Mouse (Mus musculus): Measurements from ENCODE around the gene Sbds.

Gene Sbds

DNA sequence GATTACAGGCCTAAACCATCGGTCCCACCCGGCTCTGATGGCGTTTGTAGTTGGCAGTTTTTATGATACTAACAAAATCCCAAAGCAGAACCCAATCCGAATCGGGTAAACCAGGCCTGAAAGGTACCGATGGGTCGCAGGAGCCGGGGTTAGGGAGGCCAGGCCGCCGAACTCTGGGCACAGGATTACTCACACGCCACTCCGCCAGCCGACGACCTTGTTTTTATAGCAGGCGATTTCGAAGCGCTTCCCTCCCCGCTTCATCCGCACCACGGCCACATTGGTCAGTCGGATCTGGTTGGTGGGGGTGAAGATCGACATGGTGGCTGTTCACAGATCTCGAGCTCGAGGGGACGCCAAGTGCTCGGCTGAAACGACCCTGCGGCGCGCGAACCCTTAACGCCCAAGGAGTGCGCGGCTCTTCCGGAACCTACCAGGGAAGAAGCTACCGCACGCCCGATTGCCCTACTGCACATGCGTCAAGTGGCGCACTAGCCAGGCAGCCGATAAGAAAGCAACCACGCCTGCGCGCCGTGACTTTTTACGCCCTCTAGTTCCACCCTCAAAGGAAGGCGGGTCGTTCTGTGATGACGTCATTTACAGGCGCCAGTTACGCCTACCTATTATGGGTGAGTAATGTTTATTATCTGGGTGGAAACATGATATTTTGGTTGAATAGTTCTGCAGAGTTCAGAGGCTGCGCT, at the start of gene Sbds, which contains the start of gene Tyw1:
Sbds (minus strand) TSS at position 514 of the 704 bp plus-strand sequence.
Tyw1 (plus strand) TSS at position 603 of the 704 bp plus-strand sequence.
- DNase-seq: peak; percentile 99

DNA sequence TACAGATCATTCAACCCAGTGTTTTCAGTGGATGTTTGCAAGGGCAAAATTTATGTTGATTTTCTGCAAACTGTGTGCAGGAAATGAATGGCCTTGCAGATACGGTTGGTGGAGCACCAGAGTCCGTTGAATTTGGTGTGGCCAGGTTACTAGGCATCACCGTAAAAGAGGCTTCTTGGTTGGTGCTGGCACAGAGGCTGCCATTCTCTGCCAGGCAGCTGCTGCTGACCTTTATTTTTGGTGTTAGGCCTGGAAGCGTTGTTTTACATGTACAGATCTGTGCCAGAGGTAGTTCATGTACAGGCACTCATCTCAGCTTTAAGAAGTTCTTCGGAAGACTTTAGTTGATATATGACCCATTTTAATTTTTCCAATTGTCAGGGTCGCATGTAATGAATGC, 48.3 kb upstream of the Sbds start:
- DNase-seq: no peak

DNA sequence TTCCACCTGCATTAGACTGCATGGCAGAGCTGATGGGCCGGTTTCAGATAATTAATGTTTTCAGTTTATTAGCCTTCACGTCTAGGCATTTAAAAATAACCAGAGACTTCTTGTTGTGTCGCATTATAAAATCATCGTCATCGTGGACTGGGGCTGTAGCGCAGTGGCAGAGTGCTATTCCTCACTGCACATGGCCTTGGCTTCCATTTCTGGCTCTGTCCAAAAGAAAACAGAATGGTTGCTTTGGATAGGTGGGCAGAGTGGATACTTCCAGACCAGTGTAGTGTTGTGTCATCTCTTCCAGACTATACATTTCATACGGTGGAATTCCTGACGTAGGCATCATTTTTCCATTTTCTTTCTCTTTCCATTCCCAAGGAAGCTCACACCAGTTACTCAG, 44.2 kb upstream of the Sbds start:
- DNase-seq: no peak

DNA sequence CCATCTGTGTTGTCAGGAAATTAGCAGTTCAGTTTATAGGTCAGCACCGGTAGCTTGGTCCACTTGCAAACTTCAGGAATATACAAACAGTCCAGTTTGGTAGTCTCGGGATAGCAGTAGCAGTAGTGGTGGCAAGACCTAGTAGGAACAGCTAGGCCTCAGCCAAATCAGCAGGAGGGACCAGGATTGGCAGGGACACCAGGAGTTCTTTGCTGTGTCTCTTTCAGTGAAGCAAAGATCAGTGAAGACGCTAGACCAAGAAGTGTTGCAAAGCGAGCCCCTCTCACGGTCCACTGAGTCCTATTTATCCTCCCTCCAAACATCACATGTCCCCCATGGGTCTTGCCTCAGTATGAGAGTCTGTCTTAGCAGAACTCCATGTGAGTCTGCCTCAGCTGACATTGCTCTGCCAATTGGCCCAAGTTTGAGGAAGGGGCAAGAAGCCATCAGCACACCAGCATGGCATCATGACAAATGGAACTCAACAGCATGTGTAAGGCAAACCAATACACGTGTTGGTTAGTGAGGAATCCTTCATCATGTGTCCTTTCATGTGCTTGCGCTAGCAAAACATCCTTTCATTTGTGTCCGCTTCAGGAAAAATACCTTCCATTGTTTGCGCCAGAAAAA, 43.6 kb upstream of the Sbds start:
- no peak for DNase-seq

DNA sequence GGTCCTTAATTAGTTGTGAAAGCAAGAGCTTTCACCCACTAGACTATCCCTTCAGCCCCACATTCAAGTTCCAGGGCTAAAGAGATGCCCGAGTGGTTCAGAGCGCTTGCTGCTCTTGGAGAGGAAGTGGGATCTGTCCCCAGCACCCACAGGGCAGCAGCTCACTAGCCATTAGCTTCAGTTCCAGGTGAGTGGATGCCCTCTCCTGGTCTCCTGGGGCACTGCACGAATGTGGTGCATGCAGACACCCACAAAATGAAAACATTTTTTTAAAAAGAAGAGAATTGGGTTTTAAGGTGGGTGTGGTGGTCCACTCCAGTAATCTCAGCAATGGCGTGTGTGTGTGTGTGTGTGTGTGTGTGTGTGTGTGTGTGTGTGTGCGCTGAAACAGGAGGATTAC, 40.7 kb upstream of the Sbds start:
- DNase-seq: no peak

DNA sequence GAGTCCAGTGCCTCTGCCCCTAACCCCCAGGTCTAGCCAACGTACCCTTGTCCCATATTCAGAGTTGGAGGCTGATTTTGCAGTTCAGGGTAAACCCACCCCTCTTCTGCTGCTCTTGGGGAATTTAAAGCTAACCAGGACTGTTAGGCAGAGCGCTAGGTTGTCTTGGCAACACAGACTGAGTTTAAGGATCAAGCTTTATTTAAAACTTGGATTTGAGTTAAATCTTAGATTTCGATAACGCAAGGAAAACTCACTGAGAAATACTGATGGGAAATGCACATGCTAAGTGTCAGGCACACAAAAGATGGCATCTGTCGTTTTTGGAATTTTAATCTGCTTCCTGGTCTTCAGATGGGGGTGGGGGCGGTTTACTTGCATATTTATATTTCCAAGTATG, 39.3 kb upstream of the Sbds start:
- no peak for DNase-seq

DNA sequence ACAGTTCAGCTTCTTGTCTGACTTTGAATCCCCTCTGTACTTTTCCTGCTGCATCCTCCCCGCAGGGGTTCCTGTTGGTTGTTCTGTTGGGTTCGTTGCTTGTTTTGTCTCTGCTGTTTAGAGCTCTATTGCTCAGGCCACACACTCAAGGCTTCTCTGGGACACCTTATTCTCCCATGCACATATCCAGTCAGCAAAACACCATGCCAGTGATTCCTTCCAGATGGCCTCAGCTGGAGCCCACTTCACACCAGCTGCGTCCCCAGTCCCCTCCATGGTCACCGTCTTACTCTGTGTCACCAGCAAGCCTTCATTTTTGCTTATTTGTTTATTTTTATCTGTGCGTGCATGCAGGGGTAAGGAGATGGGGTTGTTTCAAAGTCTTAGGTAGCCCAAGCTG, 38.6 kb upstream of the Sbds start:
- DNase-seq: no peak

DNA sequence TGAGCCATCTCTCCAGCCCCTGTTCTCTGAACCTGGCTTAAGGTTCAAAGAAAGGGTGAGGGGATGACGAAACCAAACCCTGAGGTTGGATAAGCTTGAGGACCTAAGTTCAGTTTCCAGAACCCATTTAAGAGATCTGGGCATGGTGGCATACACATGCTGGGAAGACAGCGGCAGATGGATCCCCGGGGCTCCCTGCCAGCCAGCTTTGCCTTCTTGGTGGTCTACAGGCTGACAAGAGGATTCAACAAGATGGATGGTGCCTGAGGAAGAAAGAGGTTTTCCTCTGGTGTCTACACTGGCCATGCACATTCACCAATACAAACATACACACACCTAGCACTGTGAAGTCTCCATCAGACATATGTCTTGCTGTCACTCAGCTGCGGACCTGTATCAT, 37.6 kb upstream of the Sbds start:
- DNase-seq: no peak

DNA sequence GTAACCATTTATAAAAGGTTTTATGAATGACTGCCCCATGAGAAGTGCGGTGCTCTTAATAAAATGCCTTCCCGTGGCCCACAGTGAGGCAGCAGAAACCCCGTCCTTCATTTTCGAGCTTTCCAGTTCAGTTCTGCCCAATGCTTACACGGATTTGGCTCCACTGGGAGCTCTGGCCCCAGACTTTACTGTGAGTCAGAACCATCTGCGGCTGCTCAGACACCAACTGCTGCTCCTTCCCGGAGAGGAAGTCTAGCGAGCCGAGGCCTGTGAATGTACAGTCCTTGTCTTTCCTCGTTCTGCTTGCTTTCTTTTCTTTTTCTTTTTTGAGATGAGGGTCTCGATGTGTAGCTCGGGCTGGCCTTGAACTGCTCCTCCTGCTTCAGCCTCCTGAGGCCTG, 35.4 kb upstream of the Sbds start:
- DNase-seq: no peak

DNA sequence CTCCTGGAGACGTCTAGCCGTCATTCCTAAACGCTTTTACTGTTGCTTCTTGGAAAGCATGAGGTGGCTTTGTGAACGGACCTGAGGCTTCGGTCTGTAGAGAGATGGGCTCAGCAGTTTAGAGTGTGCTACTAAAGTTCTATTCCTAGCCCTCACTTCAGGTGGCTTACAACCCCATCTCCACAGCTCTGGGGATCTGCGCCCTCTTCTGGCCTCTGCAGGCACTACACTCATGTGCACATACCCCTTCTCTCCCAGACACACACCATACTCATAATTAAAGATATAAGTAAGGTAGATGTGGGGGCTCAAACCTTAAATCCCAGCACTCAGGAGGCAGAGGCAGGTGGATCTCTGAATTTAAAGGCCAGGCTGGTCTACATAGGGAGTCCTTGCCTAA, 34.9 kb upstream of the Sbds start:
- DNase-seq: no peak

DNA sequence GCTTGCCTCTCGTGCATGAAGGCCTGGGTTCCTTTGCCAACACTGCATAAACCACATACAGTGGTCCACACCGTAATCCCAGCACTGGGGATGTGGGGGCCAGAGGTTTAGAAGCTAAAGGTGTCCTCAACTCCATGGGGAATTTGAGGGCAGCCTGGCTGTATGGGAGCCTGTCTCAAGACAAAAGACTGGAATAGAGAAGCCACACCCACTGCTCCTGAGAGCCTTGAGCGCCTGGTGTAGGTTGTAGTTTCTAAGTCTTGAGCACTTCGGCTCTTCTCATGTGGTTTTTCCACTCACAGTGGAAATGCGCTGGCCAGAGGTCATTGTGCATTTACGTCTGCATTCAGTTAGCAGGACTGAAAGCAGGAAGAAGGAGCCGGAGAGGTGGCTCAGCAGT, 32.8 kb upstream of the Sbds start:
- no peak for DNase-seq

DNA sequence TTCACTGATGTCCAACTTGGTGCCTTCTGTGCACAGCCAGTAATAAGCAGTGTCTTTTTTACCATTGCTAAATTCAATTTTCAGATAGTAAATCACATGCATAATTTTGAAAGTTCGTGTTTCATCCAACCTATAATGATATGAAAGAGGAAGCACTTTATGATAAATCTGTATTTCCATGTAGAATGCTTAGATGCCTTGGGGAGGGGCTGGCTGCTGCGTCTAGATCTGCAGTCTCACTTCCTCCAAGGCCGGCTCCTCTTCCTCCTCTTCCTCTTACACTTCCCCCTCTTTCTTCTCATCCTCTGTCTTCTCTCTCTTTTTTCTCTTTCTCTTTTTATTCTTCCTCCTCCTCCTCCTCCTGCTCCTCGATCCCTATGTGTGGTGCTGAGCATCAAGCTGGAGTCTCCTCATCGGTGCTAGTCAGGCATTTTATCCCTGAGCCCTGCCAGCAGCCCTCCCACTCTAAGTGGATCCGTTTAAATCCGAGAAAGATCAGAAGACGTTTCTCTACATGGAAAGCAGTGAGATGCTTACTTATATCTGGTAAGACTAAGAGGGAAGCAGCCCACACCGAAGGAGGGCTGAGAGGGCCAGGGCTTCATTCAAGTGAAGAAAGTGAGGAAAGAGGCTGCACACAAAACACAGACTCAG, 27.9 kb upstream of the Sbds start:
- DNase-seq: no peak

DNA sequence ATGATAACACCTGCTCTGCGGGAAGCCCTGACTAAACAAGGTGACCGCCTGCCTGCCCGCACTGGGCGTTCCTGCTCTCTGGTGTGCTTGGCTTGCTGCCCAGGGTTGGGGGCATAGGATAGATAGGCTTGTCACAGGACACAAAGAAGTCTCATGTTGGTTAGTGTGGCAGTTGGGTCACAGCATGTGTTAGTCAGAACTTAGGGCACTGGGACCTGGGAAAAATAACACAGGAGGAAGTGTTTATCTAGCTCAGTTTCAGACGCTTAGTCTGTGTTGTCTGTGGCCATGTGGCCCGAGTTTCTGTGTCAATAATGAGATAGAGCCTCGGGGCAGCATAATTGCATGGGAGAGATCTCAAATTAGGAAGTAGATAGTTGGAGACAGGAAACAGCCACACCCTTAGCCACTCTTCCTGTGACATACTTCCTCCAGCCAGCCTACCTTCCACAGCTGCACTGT, 22.7 kb upstream of the Sbds start:
- DNase-seq: no peak

DNA sequence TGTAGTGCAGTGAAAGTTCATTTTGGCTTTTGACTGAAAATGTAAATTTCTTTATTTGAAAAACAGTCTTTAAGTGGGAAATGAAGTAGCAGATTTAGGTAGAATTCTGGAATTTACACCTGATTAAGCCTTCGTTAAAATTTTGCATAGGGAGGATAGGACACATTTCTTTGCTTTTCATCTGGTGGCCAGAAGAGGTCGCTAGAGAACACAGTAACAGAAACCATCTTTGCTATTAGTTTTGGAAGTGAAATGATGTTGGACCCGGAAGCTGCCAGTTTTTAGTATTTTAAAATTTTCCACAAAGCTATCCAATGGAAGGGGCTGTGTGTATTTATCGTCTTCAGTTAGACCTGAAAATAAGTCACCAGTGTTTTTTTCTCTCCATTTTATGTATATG, 20.2 kb upstream of the Sbds start:
- peak; percentile 60 for DNase-seq

DNA sequence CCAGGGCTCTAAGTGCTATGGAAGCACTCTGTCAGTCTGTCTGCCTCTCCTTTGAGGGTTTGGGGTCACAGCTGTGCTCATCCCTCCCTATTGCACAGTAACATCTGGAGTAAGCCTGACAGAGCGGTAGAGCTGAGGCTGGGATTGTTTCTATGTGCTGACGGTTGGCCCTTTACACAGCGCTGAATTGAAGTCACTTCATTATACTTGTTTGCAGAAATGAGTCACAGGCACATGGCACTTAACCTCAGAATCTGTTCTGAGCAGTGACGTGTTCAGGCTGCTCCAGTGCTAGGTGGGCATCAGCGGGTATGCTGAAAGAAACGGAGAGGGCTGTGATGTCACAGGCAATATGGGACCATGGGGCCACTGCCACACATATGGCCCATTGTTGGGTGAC, 17.7 kb upstream of the Sbds start:
- no peak for DNase-seq

DNA sequence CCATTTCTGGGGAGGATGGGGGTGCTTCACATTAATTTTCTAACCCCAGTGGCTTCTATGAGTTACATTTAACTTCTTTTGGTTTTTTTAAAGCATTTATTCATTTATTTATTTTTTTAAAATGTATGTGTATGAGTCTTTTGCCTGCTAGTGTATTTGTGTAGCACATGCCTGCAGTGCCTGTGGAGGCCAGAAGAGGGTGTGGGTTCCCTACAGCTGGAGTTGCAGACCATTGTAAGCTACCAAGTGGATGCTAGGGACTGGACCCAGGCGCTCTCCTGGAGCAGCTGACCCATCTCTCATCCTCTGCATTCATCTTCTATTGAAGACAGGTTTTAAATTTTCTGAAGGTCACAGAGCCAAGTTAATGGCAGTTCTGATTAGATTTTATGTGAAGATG, 17.0 kb upstream of the Sbds start:
- DNase-seq: no peak

DNA sequence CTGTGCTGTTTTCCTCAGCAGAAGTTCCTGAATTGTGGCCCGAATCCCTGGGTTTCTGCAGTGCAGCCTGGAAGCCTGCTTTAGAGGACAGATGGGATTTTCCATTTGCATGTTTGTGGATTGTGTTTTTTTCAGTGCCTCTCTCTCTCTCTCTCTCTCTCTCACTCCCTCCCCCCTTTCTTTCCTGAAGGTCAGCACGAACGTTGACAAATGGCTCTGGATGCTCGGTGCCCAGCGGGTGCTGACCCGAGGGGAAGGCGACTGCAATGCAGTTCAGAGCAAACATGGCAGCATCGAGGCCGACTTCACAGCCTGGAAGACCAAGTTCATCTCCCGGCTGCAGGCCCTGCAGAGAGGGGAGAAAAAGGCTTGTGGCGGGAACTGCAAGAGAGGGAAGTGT, 13.6 kb upstream of the Sbds start:
- DNase-seq: no peak

DNA sequence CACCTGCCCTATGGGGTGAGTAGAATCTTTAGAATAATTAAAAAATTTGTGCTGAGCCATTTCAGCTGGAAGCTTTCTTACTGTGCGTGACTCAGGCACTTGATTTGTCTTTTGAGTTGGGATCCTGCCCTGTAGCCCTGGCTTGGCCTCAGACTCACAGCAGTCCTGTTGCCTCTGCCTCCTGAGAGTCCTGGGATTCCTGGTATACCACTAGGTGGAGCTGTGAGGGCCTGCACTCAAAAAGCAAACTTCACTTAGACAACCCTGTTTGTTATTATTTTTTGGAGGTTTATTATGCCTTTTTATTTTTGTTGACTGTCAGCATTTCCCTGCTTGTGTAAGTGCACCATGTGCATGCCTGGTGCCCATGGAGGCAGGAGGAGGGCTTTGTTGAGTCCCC, 12.0 kb upstream of the Sbds start:
- peak; percentile 42 for DNase-seq

DNA sequence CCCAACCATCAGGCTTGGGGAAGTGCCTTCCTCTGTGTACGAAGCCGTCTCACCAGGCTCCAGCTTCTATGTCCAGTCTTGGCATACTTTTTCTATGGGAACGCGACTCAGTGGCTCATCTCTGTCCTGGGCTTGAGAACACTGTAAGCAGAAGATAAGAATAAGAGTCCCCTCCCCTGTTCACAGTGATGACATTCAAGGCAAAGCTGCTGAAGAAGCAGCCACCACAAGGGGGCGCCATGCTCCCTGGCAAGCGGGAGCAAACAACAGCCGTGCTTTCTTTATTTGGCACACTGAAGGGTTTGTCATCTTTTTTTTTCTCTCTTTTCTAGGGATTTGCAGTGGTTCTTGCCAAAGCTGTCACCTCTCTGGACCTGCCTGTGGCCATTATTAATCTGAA, 11.3 kb upstream of the Sbds start:
- DNase-seq: peak; percentile 46

DNA sequence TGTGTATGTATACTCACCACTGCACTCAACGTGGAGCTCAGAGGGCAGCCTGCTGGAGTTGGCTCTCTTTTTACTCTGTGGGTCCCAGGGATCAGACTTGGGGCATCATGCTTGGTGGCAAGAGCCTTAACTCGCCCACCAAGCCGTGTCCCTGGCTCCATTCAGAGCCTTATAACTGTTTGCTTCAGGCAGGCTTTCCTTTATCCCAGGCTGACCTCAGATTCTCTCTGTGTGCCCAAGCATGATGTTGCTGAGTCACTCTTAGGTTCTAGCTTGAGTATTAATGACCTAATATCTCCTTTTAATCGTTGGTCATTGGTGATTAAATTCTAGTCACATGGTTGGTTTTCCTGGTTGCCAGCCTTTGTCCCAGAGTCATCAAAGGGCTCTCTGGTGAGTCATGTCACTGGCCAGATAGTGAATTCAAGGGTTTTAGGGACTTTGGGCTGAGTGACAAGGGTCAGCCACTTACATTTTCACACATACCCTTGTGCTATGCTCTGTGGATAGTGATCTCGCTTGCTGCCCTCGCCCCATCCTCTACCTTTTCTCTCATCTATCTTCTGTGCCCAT, 9.2 kb upstream of the Sbds start:
- DNase-seq: no peak

DNA sequence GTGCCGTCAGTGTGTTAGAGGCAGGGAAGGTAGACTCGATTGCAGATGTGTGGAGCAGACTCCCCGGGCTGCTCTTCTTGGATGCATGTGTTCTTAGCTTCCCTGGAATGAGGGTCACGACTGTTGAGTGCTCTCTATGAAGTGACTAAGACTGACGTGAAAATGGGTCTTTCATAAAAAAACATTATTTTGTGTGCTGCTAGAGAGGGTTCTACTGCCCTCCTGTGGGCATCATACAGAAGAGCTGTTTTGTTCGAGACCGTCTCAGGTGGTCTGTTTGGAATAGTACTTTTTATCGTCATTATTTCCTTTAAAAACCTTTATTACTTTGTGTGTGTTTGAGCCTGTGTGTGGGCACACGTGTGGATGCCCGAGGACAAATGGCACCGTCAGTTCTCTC, 8.1 kb upstream of the Sbds start:
- DNase-seq: no peak

DNA sequence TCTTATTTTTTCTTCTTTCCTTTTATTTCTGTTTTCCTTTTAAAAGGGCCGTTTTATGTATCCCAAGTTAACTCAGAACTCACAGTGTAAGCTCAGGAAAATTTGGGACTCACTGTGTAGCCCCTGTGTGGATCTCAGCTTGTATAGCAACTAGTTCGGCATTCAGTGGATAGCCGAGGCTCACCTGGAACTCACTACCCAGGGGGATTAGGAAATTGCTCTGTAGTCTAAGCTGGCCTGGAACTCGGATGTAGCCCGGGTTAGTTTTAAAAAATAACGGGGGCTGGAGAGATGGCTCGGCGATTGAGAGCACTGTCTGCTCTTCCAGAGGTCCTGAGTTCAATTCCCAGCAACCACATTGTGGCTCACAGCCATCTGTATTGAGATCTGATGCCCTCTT, 2.0 kb upstream of the Sbds start:
- DNase-seq: no peak

DNA sequence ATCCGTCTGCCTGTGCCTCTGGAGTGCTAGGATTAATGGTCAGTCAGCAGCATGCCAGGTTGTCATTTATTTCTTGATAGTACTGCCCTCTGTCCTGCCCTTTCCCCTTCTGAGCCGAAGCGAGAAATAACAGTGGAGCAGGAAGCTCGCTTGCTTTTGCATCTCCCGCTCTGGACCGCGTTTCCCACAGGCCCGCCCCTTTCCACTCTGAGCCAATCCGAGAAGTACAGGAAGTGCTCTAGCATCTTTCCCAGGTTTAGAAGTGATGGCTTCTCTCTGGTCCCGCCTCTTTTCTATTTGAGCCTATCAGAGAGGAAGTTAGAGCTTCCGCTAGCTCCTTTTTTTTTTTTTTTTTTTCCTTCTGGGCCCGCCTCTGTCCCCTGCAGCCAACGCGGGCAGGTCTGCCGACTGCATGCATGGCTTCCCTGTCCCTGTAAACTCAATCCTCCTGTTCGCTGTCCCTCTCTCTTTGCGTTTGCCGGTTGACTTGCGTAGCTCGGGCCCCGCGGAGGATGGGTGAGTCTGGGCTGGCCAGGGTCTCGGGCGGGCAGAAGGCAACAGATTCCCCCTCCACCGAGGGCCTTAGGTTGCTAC, 1.4 kb upstream of the Sbds start:
- peak; percentile 96 for DNase-seq
